Mouse (Mus musculus) forebrain, embryonic 14.5 days (tissue): ENCODE results near the gene Pecam1. TPM values are rescaled to one million over a fixed set of nuclear protein-coding genes. Genes with fewer than 3 reads are reported as not detected.
A peak's percentile ranks its signal among the peaks of the same experiment; 100 is the strongest.
"Not testable (repeated sequence)": the region's sequence is repeated elsewhere in the genome, so short reads cannot be mapped to it uniquely, and the experiment has no call there.

Source experiments
- ATAC-seq: fragments of 200-750 bp; cut with Nextera tagmentation; 2 replicates; pipeline ENCODE4 v1.8.0; 2017; ENCODE audit warnings: mild to moderate bottlenecking, moderate library complexity
- DNase-seq: peaks from one replicate; pipeline ENCODE4 v3.0.0-alpha.2; 2015; ENCODE audit warnings: low spot score
- H3K27ac ChIP-seq: fragments of 300-500 bp; sonication (generic); 2 replicates; pipeline ENCODE4 v1.5.1; 2014; ENCODE audit warnings: low read depth, mild to moderate bottlenecking, control low read depth, low read length, moderate library complexity
- H3K27me3 ChIP-seq: fragments of 300-500 bp; sonication (generic); replicated peaks from 2 replicates; pipeline ENCODE4 v1.6.1; 2014; ENCODE audit warnings: low read length, control low read depth, mixed read lengths; ENCODE audit not compliant: control insufficient read depth, insufficient read depth
- H3K36me3 ChIP-seq: fragments of 300-500 bp; sonication (generic); 2 replicates; pipeline ENCODE4 v1.6.1; 2014; ENCODE audit warnings: low read length, control low read depth; ENCODE audit not compliant: control insufficient read depth, insufficient read depth
- H3K4me1 ChIP-seq: fragments of 300-500 bp; sonication (generic); 2 replicates; pipeline ENCODE4 v1.6.1; 2014; ENCODE audit warnings: antibody characterized with exemption, low read length, control low read depth; ENCODE audit not compliant: control insufficient read depth, insufficient read depth
- H3K4me2 ChIP-seq: fragments of 300-500 bp; sonication (generic); 2 replicates; pipeline ENCODE4 v1.6.1; 2014; ENCODE audit warnings: mild to moderate bottlenecking, control low read depth, low read length
- H3K4me3 ChIP-seq: fragments of 300-500 bp; sonication (generic); 2 replicates; pipeline ENCODE4 v1.5.1; 2014; ENCODE audit warnings: low read depth, low read length, control low read depth
- H3K9ac ChIP-seq: fragments of 300-500 bp; sonication (generic); 2 replicates; pipeline ENCODE4 v1.6.1; 2014; ENCODE audit warnings: mild to moderate bottlenecking, low read length, control low read depth, moderate library complexity
- H3K9me3 ChIP-seq: fragments of 300-500 bp; sonication (generic); replicated peaks from 2 replicates; pipeline ENCODE4 v1.6.1; 2016; ENCODE audit warnings: low read length, control low read depth, mixed read lengths; ENCODE audit not compliant: control insufficient read depth
- WGBS: fragments of 180-500 bp; shearing (Covaris S2); extraction: QIAGEN DNeasy Blood & Tissue Kit; methylation state at CpG from one replicate; pipeline ENCODE4 v1.1.7; 2014; 5-methylcytosine and 5-hydroxymethylcytosine counted together
- polyA plus RNA-seq: library from polyadenylated mRNA; unstranded; fragments of >200 nt; fragmentation: Nextera tagmentation; extraction: Ambion mirVana; gene quantifications from 2 replicates; pipeline ENCODE4 v1.2.1, GENCODE M21; 2014

Gene Pecam1
- polyA plus RNA-seq, 1 experiment from 2014 or later = 16.8 TPM

GRCm38 (mm10) chr11:106784476-106784875, 34.0 kb upstream of the Pecam1 start:
- Histone ChIP-seq H3K27ac (no peak overlapping the region), H3K4me2 (no peak overlapping the region), H3K36me3 (peaks cover 72% of the 10 kb centered on the region), H3K9ac (no peak overlapping the region), H3K27me3 (no peaks in the 10 kb centered on the region), H3K4me1 (peaks cover 11% of the 10 kb centered on the region), H3K4me3 (no peak overlapping the region), H3K9me3 (no peaks in the 10 kb centered on the region)
- ATAC-seq = no peak
- DNase-seq = no peak
- 90% methylated on average over 2 of the region's 2 CpGs for WGBS

GRCm38 (mm10) chr11:106782841-106783764, 32.7 kb upstream of the Pecam1 start:
- Histone ChIP-seq H3K4me3 (no peak overlapping the region), H3K4me1 (peaks cover 11% of the 10 kb centered on the region), H3K9me3 (no peaks in the 10 kb centered on the region), H3K27ac (no peak overlapping the region), H3K36me3 (peaks cover 72% of the 10 kb centered on the region), H3K9ac (no peak overlapping the region), H3K27me3 (no peaks in the 10 kb centered on the region), H3K4me2 (no peak overlapping the region)
- ATAC-seq (no peak), DNase-seq (no peak)
- 83% methylated on average over 9 of the region's 9 CpGs for WGBS

GRCm38 (mm10) chr11:106782271-106782670, 31.8 kb upstream of the Pecam1 start:
- Histone ChIP-seq H3K4me1 (peaks cover 11% of the 10 kb centered on the region), H3K36me3 (peaks cover 71% of the 10 kb centered on the region)
- not testable (repeated sequence) for DNase-seq, H3K27ac ChIP-seq, H3K4me3 ChIP-seq, ATAC-seq, H3K27me3 ChIP-seq, H3K9me3 ChIP-seq, H3K9ac ChIP-seq, H3K4me2 ChIP-seq
- 86% methylated on average over 7 of the region's 7 CpGs for WGBS

- Histone ChIP-seq H3K9ac (no peak overlapping the region), H3K4me1 (peaks cover 5% of the 10 kb centered on the region), H3K4me2 (no peak overlapping the region), H3K27me3 (no peaks in the 10 kb centered on the region), H3K4me3 (no peak overlapping the region), H3K36me3 (peaks cover 68% of the 10 kb centered on the region), H3K27ac (no peak overlapping the region), H3K9me3 (no peaks in the 10 kb centered on the region)
- DNase-seq = no peak
- 74% methylated on average over 6 of the region's 6 CpGs for WGBS
- no peak for ATAC-seq
These were observed 30.3 kb upstream of the Pecam1 start for GRCm38 (mm10) chr11:106780590-106781220.

GRCm38 (mm10) chr11:106780089-106780425, 29.6 kb upstream of the Pecam1 start:
- H3K9ac ChIP-seq = no peak overlapping the region
- H3K36me3 ChIP-seq = peaks cover 68% of the 10 kb centered on the region
- H3K4me3 ChIP-seq = no peak overlapping the region
- no peaks in the 10 kb centered on the region; the same call in 1 of the 2 replicates for H3K4me1 ChIP-seq
- no peak; the same call in 1 of the 2 replicates for ATAC-seq
- H3K27me3 ChIP-seq = no peaks in the 10 kb centered on the region
- peak overlapping the region; percentile 76 for H3K4me2 ChIP-seq
- H3K9me3 ChIP-seq = no peaks in the 10 kb centered on the region
- WGBS = 73% methylated on average over 4 of the region's 4 CpGs
- DNase-seq = peak; percentile 32
- peak overlapping the region; percentile 93; the same call in 1 of the 2 replicates for H3K27ac ChIP-seq

GRCm38 (mm10) chr11:106779388-106780088, 29.1 kb upstream of the Pecam1 start, which contains the start of gene Polg2:
Gene Polg2, minus strand, starts transcription at chr11:106779537.
- no peaks in the 10 kb centered on the region for H3K27me3 ChIP-seq
- H3K9ac ChIP-seq = peak within 1 kb of the TSS; percentile 88
- peak within 1 kb of the TSS; percentile 76 for H3K4me2 ChIP-seq
- H3K27ac ChIP-seq = peak within 1 kb of the TSS; percentile 93
- H3K4me3 ChIP-seq = peak within 1 kb of the TSS; percentile 78
- no peaks in the 10 kb centered on the region for H3K9me3 ChIP-seq
- H3K36me3 ChIP-seq = peaks cover 68% of the 10 kb centered on the region
- peak; percentile 96 for DNase-seq
- no peaks in the 10 kb centered on the region for H3K4me1 ChIP-seq
- 2% methylated on average over 30 of the region's 30 CpGs for WGBS
- peak; percentile 99 for ATAC-seq

- Histone ChIP-seq H3K4me3 (peak overlapping the region; percentile 78), H3K4me2 (peak overlapping the region; percentile 76), H3K9ac (peak overlapping the region; percentile 88), H3K9me3 (no peaks in the 10 kb centered on the region), H3K27me3 (no peaks in the 10 kb centered on the region), H3K36me3 (peaks cover 68% of the 10 kb centered on the region), H3K4me1 (no peaks in the 10 kb centered on the region), H3K27ac (peak overlapping the region; percentile 93)
- ATAC-seq (no peak; the same call in 1 of the 2 replicates), DNase-seq (no peak)
- 2% methylated on average over 39 of the region's 39 CpGs for WGBS
These were observed 28.4 kb upstream of the Pecam1 start for GRCm38 (mm10) chr11:106778589-106779387.

- Histone ChIP-seq H3K9ac (no peak overlapping the region), H3K27me3 (no peaks in the 10 kb centered on the region), H3K4me2 (no peak overlapping the region), H3K9me3 (no peaks in the 10 kb centered on the region), H3K36me3 (peaks cover 68% of the 10 kb centered on the region), H3K4me1 (no peaks in the 10 kb centered on the region), H3K27ac (no peak overlapping the region), H3K4me3 (peak overlapping the region; percentile 78; the same call in 1 of the 2 replicates)
- no peak for ATAC-seq
- WGBS = 89% methylated on average over 7 of the region's 7 CpGs
- DNase-seq = no peak
These were observed 27.7 kb upstream of the Pecam1 start for GRCm38 (mm10) chr11:106778132-106778531.
